Mouse (Mus musculus): ENCODE data around the gene Cdca5. TPM values are rescaled to one million over a fixed set of nuclear protein-coding genes. Genes with fewer than 3 reads are reported as not detected.

The Cdca5 gene
- polyA plus RNA-seq, 1 experiment = 50.5 TPM

DNA sequence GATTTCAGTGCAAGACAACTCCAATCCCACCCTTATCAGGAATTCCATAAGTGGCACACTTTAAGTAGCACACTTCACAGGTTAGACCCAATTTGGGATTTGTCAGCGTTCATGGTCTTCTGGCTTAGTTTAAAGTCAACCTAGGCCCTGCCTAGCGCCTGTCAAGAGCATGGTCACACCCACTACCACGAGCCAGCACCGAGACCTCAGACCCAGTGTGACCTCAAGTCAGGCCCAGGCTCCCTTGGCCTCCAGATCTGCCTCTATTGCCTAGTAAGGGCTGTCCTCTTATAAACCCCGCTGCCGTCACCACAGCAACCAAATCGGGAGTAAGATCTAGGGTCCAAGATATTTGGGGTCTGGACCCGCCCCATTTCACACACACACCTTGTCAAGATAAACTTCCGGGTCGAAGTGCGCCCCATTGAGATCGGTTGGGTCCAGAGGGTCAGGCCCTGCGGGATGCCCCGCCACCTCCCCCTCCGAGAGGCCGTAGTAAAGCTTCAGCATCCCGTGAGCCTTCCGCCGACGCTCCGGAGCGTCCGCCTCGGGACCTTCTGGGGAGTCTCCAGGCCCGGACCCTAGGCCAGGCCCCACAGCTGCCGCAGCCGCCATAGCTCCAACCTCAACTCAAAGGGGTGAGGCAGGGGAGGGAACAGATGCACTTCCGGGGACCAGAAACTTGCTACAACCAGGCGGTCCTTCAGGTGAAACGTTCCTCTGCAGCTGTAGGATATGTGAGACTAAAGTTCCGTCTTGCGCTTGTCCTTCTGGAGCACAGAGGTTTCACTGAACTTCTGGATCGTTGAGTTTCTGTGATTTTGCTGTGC lies 8.0 kb upstream of the Cdca5 start, which contains the start of gene Vps51:
Gene Vps51 (minus strand): TSS at position 668 of the 830 bp plus-strand sequence.
- Histone ChIP-seq H3K9ac (ENCODE audit: low read depth, poor library complexity, severe bottlenecking) (peak within 1 kb of the TSS; percentile 71), H3K36me3 (ENCODE audit: control insufficient read depth, insufficient read depth, low read length, poor library complexity, severe bottlenecking) (no peaks in the 10 kb centered on the region)
- TF ChIP-seq POLR2A (IDR thresholded peaks at IDR 0.05; ENCODE audit: insufficient read depth, low read length) (no peak), EP300 (IDR thresholded peaks at IDR 0.05; ENCODE audit: insufficient read depth, low read depth, low read length) (peak; percentile 39; the same call in 1 of the 2 replicates)

DNA sequence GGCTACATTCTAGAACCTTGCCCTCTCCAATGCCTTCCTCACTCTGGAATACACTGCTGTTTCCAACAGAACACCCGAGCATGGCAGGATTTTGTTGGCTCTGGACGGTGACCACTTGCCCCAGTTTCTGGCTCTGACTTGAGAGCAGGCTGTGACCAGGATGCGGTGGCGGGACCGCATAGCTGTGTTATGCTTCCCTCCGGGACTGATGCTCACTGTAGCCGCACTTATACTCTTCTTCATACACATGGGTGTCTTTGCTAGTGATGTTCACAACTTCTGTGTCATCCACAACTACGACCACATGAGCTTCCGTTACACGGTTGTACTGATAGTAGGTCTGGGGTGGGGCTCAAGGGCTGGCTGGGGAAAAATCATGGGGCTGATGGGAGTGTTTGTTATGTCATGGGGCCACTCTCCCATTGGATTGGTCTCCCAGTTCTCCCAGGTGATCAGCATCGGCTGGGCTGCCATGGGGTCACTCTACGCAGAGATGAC lies 4.8 kb upstream of the Cdca5 start, which contains the start of gene Tmem262:
Gene Tmem262 (plus strand): TSS at position 51 of the 498 bp plus-strand sequence.
- Histone ChIP-seq H3K4me1 (ENCODE audit: control insufficient read depth, insufficient read depth, low read length) (peaks cover 2% of the 10 kb centered on the region), H3K9me3 (replicated peaks; ENCODE audit: control insufficient read depth, insufficient read depth, low read length, poor library complexity, severe bottlenecking) (no peaks in the 10 kb centered on the region), H3K36me3 (ENCODE audit: control insufficient read depth, insufficient read depth, low read length, poor library complexity, severe bottlenecking) (no peaks in the 10 kb centered on the region), H3K4me3 (ENCODE audit: low read depth, low read length) (no peak within 1 kb of the TSS), H3K27ac (ENCODE audit: insufficient read depth, low read length) (no peak within 1 kb of the TSS), H3K9ac (ENCODE audit: low read depth, poor library complexity, severe bottlenecking) (no peak within 1 kb of the TSS), H3K27me3 (ENCODE audit: control insufficient read depth, insufficient read depth, low read length, poor library complexity, severe bottlenecking) (no peaks in the 10 kb centered on the region)
- no peak for TF ChIP-seq EP300 (IDR thresholded peaks at IDR 0.05; ENCODE audit: insufficient read depth, low read depth, low read length)
- no peak for TF ChIP-seq CTCF (IDR thresholded peaks at IDR 0.05; ENCODE audit: low read depth, low read length)
- TF ChIP-seq POLR2A (IDR thresholded peaks at IDR 0.05; ENCODE audit: insufficient read depth, low read length) = no peak

More for the DNA sequence above, 8.0 kb upstream of the Cdca5 start, which contains the start of gene Vps51:
- no peaks in the 10 kb centered on the region for H3K4me1 ChIP-seq (ENCODE audit: control insufficient read depth, insufficient read depth, low read length)
- H3K27ac ChIP-seq (ENCODE audit: insufficient read depth, low read length) = no peak within 1 kb of the TSS
- no peaks in the 10 kb centered on the region for H3K27me3 ChIP-seq (ENCODE audit: control insufficient read depth, insufficient read depth, low read length, poor library complexity, severe bottlenecking)
- H3K9me3 ChIP-seq (replicated peaks; ENCODE audit: control insufficient read depth, insufficient read depth, low read length, poor library complexity, severe bottlenecking) = no peaks in the 10 kb centered on the region
- H3K4me3 ChIP-seq (ENCODE audit: low read depth, low read length) = peak within 1 kb of the TSS; percentile 82

DNA sequence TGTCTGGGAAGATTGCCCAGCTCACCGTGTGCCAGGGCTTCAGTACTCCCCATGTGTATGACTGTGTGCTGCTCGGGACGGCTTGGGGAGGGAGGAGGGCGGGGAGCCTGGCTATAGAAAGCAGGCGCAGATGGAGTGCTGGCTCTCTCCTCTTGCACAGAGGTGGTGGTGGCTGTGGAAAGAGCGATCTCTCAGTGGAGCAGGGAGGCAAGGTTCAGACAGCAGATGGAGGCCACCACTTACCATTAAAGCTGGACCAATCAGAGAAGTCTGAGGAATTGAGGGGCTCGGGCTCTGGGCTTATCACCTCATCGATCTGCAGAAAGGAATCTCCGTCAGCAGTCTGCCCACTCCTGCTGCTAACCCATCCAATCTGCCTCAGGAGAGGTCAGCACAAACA lies 2.6 kb upstream of the Cdca5 start, which contains the start of gene Gm28374:
Gene Gm28374 (minus strand): TSS at position 101 of the 400 bp plus-strand sequence.
- no peak for TF ChIP-seq CTCF (IDR thresholded peaks at IDR 0.05; ENCODE audit: low read depth, low read length)
- TF ChIP-seq POLR2A (IDR thresholded peaks at IDR 0.05; ENCODE audit: insufficient read depth, low read length) = no peak
- TF ChIP-seq EP300 (IDR thresholded peaks at IDR 0.05; ENCODE audit: insufficient read depth, low read depth, low read length) = no peak

DNA sequence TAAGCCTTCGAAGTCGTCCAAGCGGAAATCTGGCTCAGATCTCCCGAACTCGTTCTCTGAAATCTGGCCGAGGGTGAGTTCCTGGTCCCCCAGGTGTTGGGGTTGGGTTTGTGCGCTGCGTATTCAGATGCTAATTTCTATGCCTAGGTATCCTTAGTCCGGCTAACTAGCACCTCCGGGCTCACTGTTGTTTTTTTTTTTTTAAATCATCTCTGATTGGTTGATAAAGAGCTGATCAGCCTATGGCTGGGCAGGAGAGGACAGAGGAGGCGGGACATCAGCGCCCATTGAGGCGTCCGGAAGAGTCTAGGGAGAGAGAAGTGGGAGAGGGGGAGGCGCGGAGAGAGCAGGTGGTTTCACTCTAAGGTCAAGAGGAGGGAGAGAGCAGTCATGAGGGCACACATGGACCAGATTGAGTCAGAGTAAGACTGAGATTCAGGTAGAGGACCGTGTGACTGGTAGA lies 665 bp downstream of the Cdca5 start:
- H3K9ac ChIP-seq (ENCODE audit: low read depth, poor library complexity, severe bottlenecking) = peak overlapping the region; percentile 89
- H3K4me1 ChIP-seq (ENCODE audit: control insufficient read depth, insufficient read depth, low read length) = peaks cover 2% of the 10 kb centered on the region
- H3K9me3 ChIP-seq (replicated peaks; ENCODE audit: control insufficient read depth, insufficient read depth, low read length, poor library complexity, severe bottlenecking) = no peaks in the 10 kb centered on the region
- TF ChIP-seq POLR2A (IDR thresholded peaks at IDR 0.05; ENCODE audit: insufficient read depth, low read length) = peak; percentile 43
- TF ChIP-seq CTCF (IDR thresholded peaks at IDR 0.05; ENCODE audit: low read depth, low read length) = no peak
- peak; percentile 56 for TF ChIP-seq EP300 (IDR thresholded peaks at IDR 0.05; ENCODE audit: insufficient read depth, low read depth, low read length)
- H3K27me3 ChIP-seq (ENCODE audit: control insufficient read depth, insufficient read depth, low read length, poor library complexity, severe bottlenecking) = no peaks in the 10 kb centered on the region
- peak overlapping the region; percentile 99 for H3K4me3 ChIP-seq (ENCODE audit: low read depth, low read length)
- peak overlapping the region; percentile 94 for H3K27ac ChIP-seq (ENCODE audit: insufficient read depth, low read length)
- peaks cover 31% of the 10 kb centered on the region for H3K36me3 ChIP-seq (ENCODE audit: control insufficient read depth, insufficient read depth, low read length, poor library complexity, severe bottlenecking)

More for the DNA sequence above, 2.6 kb upstream of the Cdca5 start, which contains the start of gene Gm28374:
- peaks cover 11% of the 10 kb centered on the region for H3K36me3 ChIP-seq (ENCODE audit: control insufficient read depth, insufficient read depth, low read length, poor library complexity, severe bottlenecking)
- H3K27me3 ChIP-seq (ENCODE audit: control insufficient read depth, insufficient read depth, low read length, poor library complexity, severe bottlenecking) = no peaks in the 10 kb centered on the region
- H3K4me1 ChIP-seq (ENCODE audit: control insufficient read depth, insufficient read depth, low read length) = peaks cover 2% of the 10 kb centered on the region
- H3K9me3 ChIP-seq (replicated peaks; ENCODE audit: control insufficient read depth, insufficient read depth, low read length, poor library complexity, severe bottlenecking) = no peaks in the 10 kb centered on the region
- H3K4me3 ChIP-seq (ENCODE audit: low read depth, low read length) = no peak within 1 kb of the TSS
- no peak within 1 kb of the TSS for H3K27ac ChIP-seq (ENCODE audit: insufficient read depth, low read length)
- H3K9ac ChIP-seq (ENCODE audit: low read depth, poor library complexity, severe bottlenecking) = no peak within 1 kb of the TSS

DNA sequence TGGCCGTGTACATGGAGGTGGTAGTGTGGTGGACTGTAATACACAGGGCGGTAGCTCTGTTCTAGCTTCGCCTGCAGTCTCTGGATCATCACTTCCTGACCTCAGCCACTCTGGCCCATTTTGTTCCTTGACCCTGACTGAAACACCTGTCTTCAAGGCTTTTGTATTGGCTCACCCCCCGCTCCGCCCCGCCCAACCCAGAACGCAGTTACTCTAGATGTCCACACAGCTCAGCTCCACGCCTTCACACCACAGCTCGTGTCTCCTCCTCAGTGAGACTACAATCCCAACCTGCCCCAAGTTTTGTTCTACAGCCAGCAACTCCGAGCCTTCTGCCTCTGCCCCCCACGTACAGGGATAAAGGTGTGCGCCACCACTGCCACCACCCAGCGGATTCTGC lies 4.1 kb downstream of the Cdca5 start:
- no peak overlapping the region for H3K9ac ChIP-seq (ENCODE audit: low read depth, poor library complexity, severe bottlenecking)
- H3K4me1 ChIP-seq (ENCODE audit: control insufficient read depth, insufficient read depth, low read length) = peaks cover under 1% of the 10 kb centered on the region
- H3K4me3 ChIP-seq (ENCODE audit: low read depth, low read length) = no peak overlapping the region
- no peak for TF ChIP-seq CTCF (IDR thresholded peaks at IDR 0.05; ENCODE audit: low read depth, low read length)
- no peak for TF ChIP-seq POLR2A (IDR thresholded peaks at IDR 0.05; ENCODE audit: insufficient read depth, low read length)
- no peak for TF ChIP-seq EP300 (IDR thresholded peaks at IDR 0.05; ENCODE audit: insufficient read depth, low read depth, low read length)
- no peaks in the 10 kb centered on the region for H3K9me3 ChIP-seq (replicated peaks; ENCODE audit: control insufficient read depth, insufficient read depth, low read length, poor library complexity, severe bottlenecking)
- peaks cover 52% of the 10 kb centered on the region for H3K36me3 ChIP-seq (ENCODE audit: control insufficient read depth, insufficient read depth, low read length, poor library complexity, severe bottlenecking)
- no peaks in the 10 kb centered on the region for H3K27me3 ChIP-seq (ENCODE audit: control insufficient read depth, insufficient read depth, low read length, poor library complexity, severe bottlenecking)
- H3K27ac ChIP-seq (ENCODE audit: insufficient read depth, low read length) = no peak overlapping the region

Data from ES-Bruce4 (cell line).